Mouse (Mus musculus) cerebellum, postnatal 14 days (tissue): ENCODE results near the gene Pla2g2f.

ENCODE experiments used
- DNase-seq, 2 experiments: peaks; one replicate each; pipeline ENCODE4 v3.0.0; 2021; ENCODE audit warnings: mixed read lengths in 2 of 2

The Pla2g2f gene

GRCm38 (mm10) chr4:138757416-138757815 lies at the start of gene Pla2g2f:
Pla2g2f (minus strand) TSS chr4:138757626.
- DNase-seq: no peak

GRCm38 (mm10) chr4:138806920-138807541 lies 49.6 kb upstream of the Pla2g2f start:
- DNase-seq: no peak

GRCm38 (mm10) chr4:138806160-138806559 lies 48.7 kb upstream of the Pla2g2f start:
- no peak for DNase-seq

GRCm38 (mm10) chr4:138805248-138805647 lies 47.8 kb upstream of the Pla2g2f start:
- no peak for DNase-seq

GRCm38 (mm10) chr4:138802917-138803316 lies 45.5 kb upstream of the Pla2g2f start:
- no peak for DNase-seq

- DNase-seq: no peak
Observed at GRCm38 (mm10) chr4:138801631-138802030, 44.2 kb upstream of the Pla2g2f start.

GRCm38 (mm10) chr4:138800134-138800744 lies 42.8 kb upstream of the Pla2g2f start:
- peak; percentile 26 to 32 for DNase-seq

- no peak for DNase-seq
Observed at GRCm38 (mm10) chr4:138797217-138797570, 39.8 kb upstream of the Pla2g2f start.

GRCm38 (mm10) chr4:138796513-138797216 lies 39.2 kb upstream of the Pla2g2f start:
- no peak for DNase-seq

GRCm38 (mm10) chr4:138794344-138794743 lies 36.9 kb upstream of the Pla2g2f start:
- no peak for DNase-seq

GRCm38 (mm10) chr4:138793276-138793675 lies 35.9 kb upstream of the Pla2g2f start:
- peak; percentile 43 to 63 for DNase-seq

- DNase-seq: no peak
Observed at GRCm38 (mm10) chr4:138792599-138792998, 35.2 kb upstream of the Pla2g2f start.

GRCm38 (mm10) chr4:138791452-138791851 lies 34.0 kb upstream of the Pla2g2f start:
- DNase-seq: no peak

GRCm38 (mm10) chr4:138788381-138788780 lies 31.0 kb upstream of the Pla2g2f start:
- no peak for DNase-seq

- DNase-seq: no peak
Observed at GRCm38 (mm10) chr4:138786141-138786540, 28.7 kb upstream of the Pla2g2f start.

GRCm38 (mm10) chr4:138785721-138786120 lies 28.3 kb upstream of the Pla2g2f start:
- no peak for DNase-seq

- DNase-seq: no peak
Observed at GRCm38 (mm10) chr4:138782098-138782497, 24.7 kb upstream of the Pla2g2f start.

- DNase-seq: no peak
Observed at GRCm38 (mm10) chr4:138780300-138780699, 22.9 kb upstream of the Pla2g2f start.

GRCm38 (mm10) chr4:138777417-138778407 lies 20.3 kb upstream of the Pla2g2f start:
- DNase-seq: no peak

- no peak for DNase-seq
Observed at GRCm38 (mm10) chr4:138775435-138775834, 18.0 kb upstream of the Pla2g2f start, which contains the start of gene Pla2g2d. Pla2g2d (plus strand) TSS chr4:138775735.

GRCm38 (mm10) chr4:138772386-138772785 lies 15.0 kb upstream of the Pla2g2f start:
- DNase-seq: no peak

- no peak for DNase-seq
Observed at GRCm38 (mm10) chr4:138771970-138772369, 14.5 kb upstream of the Pla2g2f start.

GRCm38 (mm10) chr4:138762266-138762665 lies 4.8 kb upstream of the Pla2g2f start:
- DNase-seq: no peak
